Comparison of ENCODE assay signal across 21 mouse cellular contexts in genomic region chr13:44681051-44681450, GRCm38 (mm10). TPM values are rescaled to one million over a fixed set of nuclear protein-coding genes. Genes with fewer than 3 reads are reported as not detected.
DNase-seq lines count a peak whose midpoint lies in the region; ATAC-seq and TF ChIP-seq lines count a peak whose summit lies in the region.
"Had no signal": no experiment of that assay in that cellular context is flagged by ENCODE, and none has a peak within 500 bp of the region (broad histone marks: within the 10 kb centered on the region; RNA-seq: fewer than 3 reads in every experiment).

No protein-coding gene starts in this region.

- ATAC-seq in midbrain, embryonic 11.5 days (ENCODE audit: low FRiP score) = no peak
- ATAC-seq in midbrain, embryonic 13.5 days = no peak
- ATAC-seq in embryonic facial prominence, embryonic 12.5 days (ENCODE audit: insufficient number of reproducible peaks, insufficient read depth, low FRiP score, low TSS enrichment) = no peak
- ATAC-seq: hindbrain, embryonic 16.5 days; midbrain, embryonic 15.5 days had no signal

- H3K9me3 ChIP-seq in midbrain, embryonic 11.5 days (ENCODE audit: control insufficient read depth, low read length) = no peaks in the 10 kb centered on the region
- H3K9me3 ChIP-seq in midbrain, embryonic 13.5 days = no peaks in the 10 kb centered on the region
- no peaks in the 10 kb centered on the region for H3K9me3 ChIP-seq in embryonic facial prominence, embryonic 12.5 days
- H3K9me3 ChIP-seq: heart, embryonic 15.5 days; limb, embryonic 15.5 days; liver, embryonic 15.5 days; midbrain, embryonic 15.5 days had no signal

- peak; percentile 45 for DNase-seq in midbrain, embryonic 11.5 days (ENCODE audit: low spot score, missing footprints)
- peak; percentile 23 for DNase-seq in brain, embryonic 14.5 days (ENCODE audit: low read depth)
- DNase-seq in yolk sac, embryonic 10.5 days (ENCODE audit: low spot score) = no peak
- DNase-seq in cerebellum, adult 11 months = no peak
- no peak for DNase-seq in lung, postnatal 4 days
- DNase-seq: adrenal gland, postnatal 36 days; gastrocnemius, adult 2 months; heart, adult 18-20 months; heart, postnatal 4 days; kidney, adult 11 months; thymus, postnatal 25 days had no signal

- H3K4me2 ChIP-seq in midbrain, embryonic 11.5 days = no peak overlapping the region
- H3K4me2 ChIP-seq in midbrain, embryonic 13.5 days (replicated peaks) = no peak overlapping the region
- no peak overlapping the region for H3K4me2 ChIP-seq in embryonic facial prominence, embryonic 12.5 days (replicated peaks)
- H3K4me2 ChIP-seq: heart, embryonic 15.5 days; limb, embryonic 15.5 days; liver, embryonic 15.5 days; midbrain, embryonic 15.5 days had no signal

- no peaks in the 10 kb centered on the region for H3K36me3 ChIP-seq in midbrain, embryonic 11.5 days (ENCODE audit: control insufficient read depth, insufficient read depth, low read length)
- no peaks in the 10 kb centered on the region for H3K36me3 ChIP-seq in midbrain, embryonic 13.5 days
- no peaks in the 10 kb centered on the region for H3K36me3 ChIP-seq in embryonic facial prominence, embryonic 12.5 days
- H3K36me3 ChIP-seq: heart, embryonic 15.5 days; limb, embryonic 15.5 days; liver, embryonic 15.5 days; midbrain, embryonic 15.5 days had no signal

- H3K27me3 ChIP-seq in midbrain, embryonic 11.5 days (ENCODE audit: control insufficient read depth, insufficient read depth, low read length) = no peaks in the 10 kb centered on the region
- no peaks in the 10 kb centered on the region for H3K27me3 ChIP-seq in midbrain, embryonic 13.5 days
- H3K27me3 ChIP-seq in embryonic facial prominence, embryonic 12.5 days = no peaks in the 10 kb centered on the region; the same call in 1 of the 2 replicates
- H3K27me3 ChIP-seq: heart, embryonic 15.5 days; limb, embryonic 15.5 days; midbrain, embryonic 15.5 days had no signal

- no peaks in the 10 kb centered on the region for H3K4me1 ChIP-seq in midbrain, embryonic 11.5 days (ENCODE audit: control insufficient read depth, insufficient read depth, low read length)
- no peaks in the 10 kb centered on the region for H3K4me1 ChIP-seq in midbrain, embryonic 13.5 days (replicated peaks)
- H3K4me1 ChIP-seq in embryonic facial prominence, embryonic 12.5 days = peaks cover 16% of the 10 kb centered on the region
- H3K4me1 ChIP-seq: liver, embryonic 15.5 days; midbrain, embryonic 15.5 days had no signal

- H3K9ac ChIP-seq in midbrain, embryonic 11.5 days (ENCODE audit: low read length) = no peak overlapping the region
- no peak overlapping the region for H3K9ac ChIP-seq in midbrain, embryonic 13.5 days (replicated peaks)
- no peak overlapping the region for H3K9ac ChIP-seq in embryonic facial prominence, embryonic 12.5 days
- H3K9ac ChIP-seq: heart, embryonic 15.5 days; limb, embryonic 15.5 days; liver, embryonic 15.5 days; midbrain, embryonic 15.5 days had no signal

- no peak for TF ChIP-seq CTCF in brain, embryonic 14.5 days (IDR thresholded peaks at IDR 0.05; ENCODE audit: borderline replicate concordance, extremely low read depth, insufficient read depth, insufficient read length)

- no peak overlapping the region for H3K4me3 ChIP-seq in midbrain, embryonic 11.5 days (ENCODE audit: low read depth, low read length)
- no peak overlapping the region for H3K4me3 ChIP-seq in midbrain, embryonic 13.5 days (replicated peaks)
- H3K4me3 ChIP-seq in embryonic facial prominence, embryonic 12.5 days = no peak overlapping the region
- H3K4me3 ChIP-seq: gastrocnemius, adult 2 months; heart, embryonic 15.5 days; layer of hippocampus, adult 2 months; limb, embryonic 15.5 days; liver, embryonic 15.5 days; midbrain, embryonic 15.5 days; myocyte had no signal

- 88% methylated on average over 7 of the region's 7 CpGs for WGBS in midbrain, embryonic 11.5 days
- WGBS in midbrain, embryonic 13.5 days = 93% methylated on average over 7 of the region's 7 CpGs
- 55% methylated on average over 7 of the region's 7 CpGs for WGBS in embryonic facial prominence, embryonic 12.5 days

- H3K27ac ChIP-seq in midbrain, embryonic 11.5 days (ENCODE audit: low read depth, low read length) = no peak overlapping the region
- H3K27ac ChIP-seq in midbrain, embryonic 13.5 days = no peak overlapping the region
- H3K27ac ChIP-seq in embryonic facial prominence, embryonic 12.5 days = 0 out of 2 replicates have a peak overlapping the region, but pooled peaks have one; percentile 30
- H3K27ac ChIP-seq: gastrocnemius, adult 2 months; heart, embryonic 15.5 days; kidney, postnatal 0 days; layer of hippocampus, adult 2 months; limb, embryonic 15.5 days; liver, embryonic 15.5 days; midbrain, embryonic 15.5 days had no signal

- TF ChIP-seq POLR2A in brain, embryonic 14.5 days (IDR thresholded peaks at IDR 0.05; ENCODE audit: borderline replicate concordance, extremely low read depth, insufficient read depth, insufficient read length, poor library complexity, severe bottlenecking) = no peak

RNA-seq across cellular contexts. Expression of gene Jarid2, which starts 48.2 kb away (rescaled TPM):
- 37.4 and 42.5 TPM in 2 replicates for polyA plus RNA-seq in midbrain, embryonic 11.5 days (2014; fragmentation: Nextera tagmentation; extraction: Ambion mirVana)
- 53.7 and 54.5 TPM in 2 replicates for polyA plus RNA-seq in midbrain, embryonic 13.5 days (2015; fragmentation: Nextera tagmentation; extraction: Ambion mirVana)
- 31.6 and 52.9 TPM in 2 replicates for polyA plus RNA-seq in brain, embryonic 14.5 days (2012; rRNA removed)
- polyA plus RNA-seq in embryonic facial prominence, embryonic 12.5 days (2016; fragmentation: Nextera tagmentation; extraction: Ambion mirVana) = 48.3 and 54.0 TPM in 2 replicates

Comparison
In these comparisons a context has a peak if more than half of its experiments do, and no peak if none do; other contexts are left out.
1. DNase-seq: peak in midbrain, embryonic 11.5 days (single experiment) and brain, embryonic 14.5 days (single experiment); none in yolk sac, embryonic 10.5 days (single experiment), cerebellum, adult 11 months (single experiment) and lung, postnatal 4 days (0 of 2).